Mouse (Mus musculus) intestine, embryonic 16.5 days (tissue): ENCODE results near the gene Gm49366. TPM values are rescaled to one million over a fixed set of nuclear protein-coding genes. Genes with fewer than 3 reads are reported as not detected.
"Not testable (repeated sequence)": the region's sequence is repeated elsewhere in the genome, so short reads cannot be mapped to it uniquely, and the experiment has no call there.

ENCODE experiments used
- ATAC-seq: fragments of 200-750 bp; cut with Nextera tagmentation; 2 replicates; pipeline ENCODE4 v1.8.0; 2017; ENCODE audit warnings: moderate TSS enrichment, moderate library complexity
- H3K27ac ChIP-seq: fragments of 300-500 bp; sonication (generic); 2 replicates; pipeline ENCODE4 v1.5.1; 2014; ENCODE audit warnings: mild to moderate bottlenecking, low read length
- H3K27me3 ChIP-seq: fragments of 300-500 bp; sonication (generic); replicated peaks from 2 replicates; pipeline ENCODE4 v1.6.1; 2014; ENCODE audit warnings: low read length, control low read depth, mixed read lengths; ENCODE audit not compliant: control insufficient read depth, insufficient read depth
- H3K36me3 ChIP-seq: fragments of 300-500 bp; sonication (generic); 2 replicates; pipeline ENCODE4 v1.6.1; 2014; ENCODE audit warnings: low read length, control low read depth; ENCODE audit not compliant: control insufficient read depth, insufficient read depth
- H3K4me1 ChIP-seq: fragments of 300-500 bp; sonication (generic); 2 replicates; pipeline ENCODE4 v1.6.1; 2014; ENCODE audit warnings: low read length, control low read depth, mixed read lengths; ENCODE audit not compliant: control insufficient read depth, insufficient read depth
- H3K4me2 ChIP-seq: fragments of 300-500 bp; sonication (generic); 2 replicates; pipeline ENCODE4 v1.6.1; 2014; ENCODE audit warnings: low read depth, low read length, control low read depth
- H3K4me3 ChIP-seq: fragments of 300-500 bp; sonication (generic); 2 replicates; pipeline ENCODE4 v1.5.1; 2014; ENCODE audit warnings: mild to moderate bottlenecking, low read length
- H3K9ac ChIP-seq: fragments of 300-500 bp; sonication (generic); 2 replicates; pipeline ENCODE4 v1.6.1; 2014; ENCODE audit warnings: low read depth, low read length
- H3K9me3 ChIP-seq: fragments of 300-500 bp; sonication (generic); 2 replicates; pipeline ENCODE4 v1.6.1; 2016; ENCODE audit warnings: low read length, control low read depth; ENCODE audit not compliant: control insufficient read depth
- WGBS: fragments of 180-500 bp; shearing (Covaris S2); extraction: QIAGEN DNeasy Blood & Tissue Kit; methylation state at CpG from one replicate; pipeline ENCODE4 v1.1.7; 2014; 5-methylcytosine and 5-hydroxymethylcytosine counted together
- polyA plus RNA-seq: library from polyadenylated mRNA; unstranded; fragments of >200 nt; fragmentation: Nextera tagmentation; extraction: Ambion mirVana; gene quantifications from 2 replicates; pipeline ENCODE4 v1.2.1, GENCODE M21; 2015

Gm49366 gene
- polyA plus RNA-seq, 1 experiment from 2014 or later, result not detected

DNA sequence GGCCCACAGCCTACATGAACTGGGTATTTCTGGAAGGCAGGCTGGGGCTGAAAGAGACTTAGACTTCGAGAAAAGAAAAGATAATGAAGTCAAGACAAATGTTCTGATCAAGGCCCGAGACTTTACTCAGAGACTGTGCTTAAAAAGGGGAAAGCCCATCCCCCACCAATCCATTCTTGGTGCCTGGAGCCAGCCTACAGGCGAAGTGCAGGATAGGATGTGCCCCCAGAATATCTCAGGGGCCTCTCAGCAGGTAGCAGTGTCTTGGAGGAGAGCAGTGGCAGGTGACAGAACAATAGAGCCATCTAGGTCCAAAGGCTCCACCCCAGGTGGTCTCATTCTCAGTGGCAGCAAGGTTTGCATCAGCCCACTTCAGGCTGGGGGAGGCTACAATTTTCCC lies 10.4 kb upstream of the Gm49366 start:
- not testable (repeated sequence) for H3K4me1 ChIP-seq, ATAC-seq, H3K9me3 ChIP-seq, H3K9ac ChIP-seq, H3K4me2 ChIP-seq, H3K4me3 ChIP-seq, H3K27ac ChIP-seq, H3K36me3 ChIP-seq, H3K27me3 ChIP-seq
- WGBS, result 57% methylated on average over 3 of the region's 3 CpGs

DNA sequence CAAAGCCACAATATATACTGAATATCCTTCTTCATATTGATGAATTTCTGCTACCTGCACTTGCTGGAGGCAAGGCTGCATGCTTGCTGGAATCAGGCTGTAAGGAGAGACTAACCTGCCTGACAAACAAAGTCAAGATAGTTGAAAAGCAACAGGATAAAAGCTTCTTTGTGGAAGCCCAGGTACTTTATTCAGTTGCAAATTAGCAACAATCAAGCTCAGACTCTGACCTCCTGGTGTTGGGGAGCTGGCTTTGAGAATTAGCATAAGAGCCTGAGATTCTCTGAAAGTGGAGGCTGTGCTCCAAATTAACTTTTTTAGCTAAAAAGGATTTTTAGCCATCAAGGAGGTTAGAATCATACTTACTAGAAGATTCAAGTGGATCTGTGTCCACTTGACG lies 9.7 kb upstream of the Gm49366 start:
- H3K9ac ChIP-seq, H3K36me3 ChIP-seq, H3K27me3 ChIP-seq, H3K4me3 ChIP-seq, ATAC-seq, H3K4me1 ChIP-seq, H3K4me2 ChIP-seq, H3K9me3 ChIP-seq, H3K27ac ChIP-seq: not testable (repeated sequence)
- 98% methylated on average over 1 of the region's 1 CpGs for WGBS

DNA sequence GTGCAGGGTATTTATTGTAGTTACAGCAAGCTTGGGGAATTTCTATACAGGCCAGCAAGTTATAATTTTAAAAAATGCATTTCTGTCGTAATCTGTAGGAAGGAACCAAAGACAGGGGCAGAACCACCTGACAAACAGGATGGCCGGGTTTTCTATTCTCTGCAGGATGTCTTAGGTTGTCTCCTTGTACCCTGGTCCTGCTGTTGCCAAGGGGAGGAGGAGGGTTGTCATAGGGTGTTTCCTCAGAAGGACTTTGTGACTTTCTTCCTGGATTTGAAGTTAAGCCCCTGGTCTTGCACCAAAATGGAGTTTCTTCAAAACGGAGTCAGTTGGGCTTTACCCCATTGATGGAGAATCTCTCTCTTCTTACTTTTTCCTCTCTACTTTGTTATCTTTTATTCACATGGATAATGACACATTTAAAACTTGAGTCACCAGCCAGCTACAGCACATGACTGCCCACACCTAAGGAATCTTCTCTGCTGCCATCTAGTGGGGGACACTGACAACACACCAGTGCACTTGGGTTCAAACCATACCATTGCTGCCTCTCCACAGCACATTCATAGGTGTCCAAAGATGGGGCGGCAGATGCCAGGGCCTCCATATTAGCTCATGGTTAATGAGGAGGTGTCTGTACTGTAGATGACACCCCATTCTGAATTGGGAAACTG lies 7.9 kb upstream of the Gm49366 start:
- Histone ChIP-seq H3K27me3 (no peaks in the 10 kb centered on the region), H3K27ac (no peak overlapping the region), H3K4me3 (no peak overlapping the region), H3K36me3 (no peaks in the 10 kb centered on the region), H3K4me2 (no peak overlapping the region), H3K9me3 (no peaks in the 10 kb centered on the region), H3K4me1 (0 out of 2 replicates have a peak, but pooled peaks cover 4% of the 10 kb centered on the region), H3K9ac (no peak overlapping the region)
- ATAC-seq, result peak; percentile 81
- 68% methylated on average over 4 of the region's 4 CpGs for WGBS

DNA sequence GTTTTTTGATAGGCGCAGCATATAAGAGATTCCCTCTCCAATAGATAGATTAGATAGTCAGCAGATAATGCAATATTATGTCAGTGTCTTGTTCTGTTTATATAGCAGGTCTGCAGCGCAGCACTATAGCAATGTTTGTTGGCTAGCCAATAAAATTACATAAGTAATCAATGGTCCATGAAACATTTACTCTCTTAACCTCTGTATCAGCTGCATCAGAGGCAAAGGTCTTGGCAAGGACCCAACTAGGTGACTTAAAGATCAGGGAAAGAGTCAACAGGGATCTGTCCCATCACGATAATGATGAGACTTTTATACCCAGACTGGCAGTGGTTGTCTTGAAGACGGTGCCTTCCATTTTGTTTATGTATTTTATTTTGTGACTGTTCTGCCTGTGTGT lies 5.9 kb upstream of the Gm49366 start:
- Histone ChIP-seq H3K27ac (no peak overlapping the region), H3K36me3 (no peaks in the 10 kb centered on the region), H3K9me3 (no peaks in the 10 kb centered on the region), H3K4me2 (no peak overlapping the region), H3K4me1 (0 out of 2 replicates have a peak, but pooled peaks cover 4% of the 10 kb centered on the region), H3K4me3 (no peak overlapping the region), H3K9ac (no peak overlapping the region), H3K27me3 (no peaks in the 10 kb centered on the region)
- no peak for ATAC-seq
- whole genome bisulfite sequencing, result 80% methylated on average over 4 of the region's 4 CpGs

DNA sequence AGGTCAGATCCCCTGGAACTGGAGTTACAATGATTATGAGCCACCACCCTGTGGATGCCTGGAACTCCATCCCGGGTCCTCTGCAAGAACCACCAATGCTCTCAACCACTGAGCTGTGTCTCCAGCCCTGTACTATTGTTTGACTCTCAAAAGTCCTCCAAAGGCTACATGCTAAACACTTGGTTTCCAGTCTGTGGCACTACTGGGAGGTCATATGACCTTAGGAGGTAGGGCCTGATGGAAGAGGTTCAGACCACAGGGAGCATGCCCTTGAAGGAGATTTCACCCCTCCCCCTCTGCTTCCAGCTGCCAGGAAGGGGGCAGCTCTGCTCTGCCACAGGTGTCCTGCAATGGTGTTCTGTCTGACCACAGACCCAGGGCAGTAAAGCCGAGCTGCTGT lies 5.4 kb upstream of the Gm49366 start:
- H3K9me3 ChIP-seq, H3K4me3 ChIP-seq, H3K27ac ChIP-seq, H3K4me2 ChIP-seq, H3K27me3 ChIP-seq, H3K9ac ChIP-seq, H3K4me1 ChIP-seq, ATAC-seq, H3K36me3 ChIP-seq: not testable (repeated sequence)
- 72% methylated on average over 2 of the region's 2 CpGs for WGBS

DNA sequence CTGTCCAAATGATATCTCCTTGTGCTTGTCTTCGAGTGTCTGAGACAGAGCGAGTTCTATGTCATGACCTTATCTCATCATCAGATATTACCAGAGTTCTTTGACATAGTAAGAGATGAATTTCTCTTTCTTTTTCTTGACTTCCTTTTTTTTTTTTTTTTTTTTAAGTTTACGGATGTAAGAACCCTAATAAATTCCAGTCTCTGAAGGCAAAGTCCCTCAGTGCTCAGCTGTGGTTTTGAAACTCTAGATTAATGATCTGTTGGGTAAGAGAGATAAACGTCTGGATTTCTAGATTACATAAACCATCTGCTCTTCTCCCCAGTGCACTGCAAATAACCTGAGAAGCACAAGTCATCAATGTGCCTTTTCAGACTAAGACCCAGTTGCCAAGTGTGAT lies 4.6 kb upstream of the Gm49366 start:
- H3K9ac ChIP-seq, result no peak overlapping the region
- no peak overlapping the region for H3K4me3 ChIP-seq
- 0 out of 2 replicates have a peak, but pooled peaks cover 4% of the 10 kb centered on the region for H3K4me1 ChIP-seq
- no peaks in the 10 kb centered on the region for H3K27me3 ChIP-seq
- no peaks in the 10 kb centered on the region for H3K36me3 ChIP-seq
- H3K4me2 ChIP-seq, result no peak overlapping the region
- no peaks in the 10 kb centered on the region for H3K9me3 ChIP-seq
- ATAC-seq, result peak; percentile 14; the same call in 1 of the 2 replicates
- 29% methylated on average over 4 of the region's 4 CpGs for WGBS
- no peak overlapping the region for H3K27ac ChIP-seq

DNA sequence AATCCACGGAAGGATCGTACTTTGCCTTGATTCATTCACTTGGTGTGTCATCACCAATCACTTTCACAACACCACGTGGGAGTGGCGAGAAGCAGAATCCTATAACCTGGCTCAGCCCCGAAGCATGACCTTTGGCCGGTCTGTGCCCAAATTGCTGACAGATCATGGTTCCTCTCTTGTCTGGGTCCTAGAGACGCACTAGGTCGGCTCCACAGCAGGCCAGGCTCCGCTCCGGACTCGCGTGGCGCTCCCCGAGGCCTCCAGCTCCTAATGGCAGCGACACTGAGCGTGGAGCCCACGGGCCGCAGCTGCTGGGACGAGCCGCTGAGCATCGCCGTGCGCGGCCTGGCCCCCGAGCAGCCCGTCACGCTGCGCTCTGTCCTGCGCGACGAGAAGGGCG lies 494 bp upstream of the Gm49366 start, which contains the start of gene Acot4:
Gene Acot4, plus strand, starts transcription at position 139 of the 400 bp plus-strand sequence.
- H3K36me3 ChIP-seq, H3K9me3 ChIP-seq, H3K4me1 ChIP-seq, H3K27me3 ChIP-seq: not testable (repeated sequence)
- H3K27ac ChIP-seq, result peak within 1 kb of the TSS; percentile 48; the same call in 1 of the 2 replicates
- H3K4me3 ChIP-seq, result peak within 1 kb of the TSS; percentile 53
- WGBS, result 5% methylated on average over 32 of the region's 32 CpGs
- peak within 1 kb of the TSS; percentile 71 for H3K4me2 ChIP-seq
- ATAC-seq, result peak; percentile 86
- H3K9ac ChIP-seq, result peak within 1 kb of the TSS; percentile 71

DNA sequence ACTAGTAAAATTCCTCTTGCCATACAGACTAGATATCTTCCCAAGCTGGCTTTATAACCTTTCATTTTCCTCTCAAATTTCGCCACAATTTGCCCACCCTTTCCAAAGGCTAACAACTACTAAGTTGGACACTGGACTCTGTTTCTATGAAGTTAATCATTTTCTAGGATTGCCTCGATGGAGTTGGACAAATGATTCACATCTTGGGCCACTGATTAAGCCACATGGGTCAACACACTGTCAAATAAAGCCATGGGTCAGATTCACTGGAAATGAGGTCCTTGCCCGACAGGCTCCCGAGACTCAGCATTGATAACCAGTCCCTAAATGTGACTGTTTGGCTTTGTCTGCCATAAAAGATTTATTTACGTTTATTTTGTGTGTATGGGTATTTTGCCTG lies 3.5 kb downstream of the Gm49366 start:
- H3K4me3 ChIP-seq, result no peak overlapping the region
- no peaks in the 10 kb centered on the region for H3K27me3 ChIP-seq
- no peaks in the 10 kb centered on the region for H3K4me1 ChIP-seq
- peak overlapping the region; percentile 25 for H3K27ac ChIP-seq
- ATAC-seq, result peak; percentile 22; the same call in 1 of the 2 replicates
- WGBS, result 57% methylated on average over 5 of the region's 5 CpGs
- H3K36me3 ChIP-seq, result peaks cover 3% of the 10 kb centered on the region; the same call in 1 of the 2 replicates
- H3K9ac ChIP-seq, result no peak overlapping the region
- no peaks in the 10 kb centered on the region; the same call in 1 of the 2 replicates for H3K9me3 ChIP-seq
- H3K4me2 ChIP-seq, result no peak overlapping the region

DNA sequence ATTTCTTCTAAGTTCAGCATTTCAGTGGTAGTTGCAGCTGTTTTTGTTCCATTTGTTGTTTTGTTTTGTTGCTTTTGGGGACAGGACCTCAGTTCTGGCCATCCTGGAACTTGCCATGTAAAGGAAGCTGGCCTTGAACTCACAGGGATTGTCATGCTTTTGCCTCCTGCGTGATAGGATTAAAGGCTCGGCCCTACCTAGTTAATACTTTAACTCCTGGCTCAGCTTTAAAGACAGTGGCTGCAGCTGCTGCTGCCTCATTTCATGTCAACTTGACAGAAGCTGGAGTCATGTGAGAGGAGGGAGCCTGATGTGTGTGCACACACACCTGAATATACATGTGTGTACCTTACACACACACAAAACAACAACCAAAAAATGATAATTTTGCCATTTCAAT lies 5.3 kb downstream of the Gm49366 start:
- Histone ChIP-seq H3K27me3 (no peaks in the 10 kb centered on the region), H3K9ac (no peak overlapping the region), H3K9me3 (no peaks in the 10 kb centered on the region; the same call in 1 of the 2 replicates), H3K4me2 (no peak overlapping the region), H3K27ac (no peak overlapping the region), H3K36me3 (peaks cover 3% of the 10 kb centered on the region; the same call in 1 of the 2 replicates), H3K4me1 (no peaks in the 10 kb centered on the region), H3K4me3 (no peak overlapping the region)
- no peak for ATAC-seq
- WGBS, result 47% methylated on average over 2 of the region's 2 CpGs

DNA sequence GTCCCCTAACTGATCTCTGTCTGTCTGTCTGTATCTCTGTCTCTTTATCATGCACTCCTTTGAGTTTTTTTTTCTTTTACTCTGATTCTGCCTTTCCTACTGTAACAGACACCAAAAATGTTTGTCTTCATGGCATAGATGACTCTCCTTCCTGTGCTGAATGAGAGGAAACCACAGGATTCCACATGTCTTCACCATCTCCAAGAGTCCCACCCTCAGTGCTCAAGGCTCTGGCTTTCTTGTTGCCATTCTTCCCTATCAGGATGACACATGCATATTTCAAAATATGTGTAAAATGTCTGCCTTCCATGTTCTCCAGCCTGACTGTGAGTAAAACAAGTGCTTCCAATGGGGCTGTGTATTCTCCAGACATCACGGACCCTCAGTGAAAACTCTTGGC lies 8.2 kb downstream of the Gm49366 start:
- WGBS, result 93% methylated on average over 1 of the region's 1 CpGs
- Histone ChIP-seq H3K4me2 (no peak overlapping the region), H3K27me3 (no peaks in the 10 kb centered on the region), H3K4me3 (no peak overlapping the region), H3K9me3 (no peaks in the 10 kb centered on the region; the same call in 1 of the 2 replicates), H3K36me3 (no peaks in the 10 kb centered on the region), H3K27ac (no peak overlapping the region), H3K9ac (no peak overlapping the region), H3K4me1 (no peaks in the 10 kb centered on the region)
- ATAC-seq, result no peak
